Mouse (Mus musculus) olfactory bulb, adult 2 months (tissue): ENCODE measurements around the gene Neurl3. TPM values are rescaled to one million over a fixed set of nuclear protein-coding genes. Genes with fewer than 3 reads are reported as not detected.

ENCODE experiments used
- H3K27ac ChIP-seq: fragments of 200-500 bp; 2 replicates; pipeline ENCODE4 v1.5.1; 2012; ENCODE audit warnings: low read depth, low read length; ENCODE audit not compliant: insufficient read depth
- H3K4me1 ChIP-seq: fragments of 200-500 bp; 2 replicates; pipeline ENCODE4 v1.6.1; 2012; ENCODE audit warnings: low read length; ENCODE audit not compliant: control insufficient read depth, insufficient read depth
- H3K4me3 ChIP-seq: fragments of 200-500 bp; 2 replicates; pipeline ENCODE4 v1.5.1; 2012; ENCODE audit warnings: mild to moderate bottlenecking, low read depth, low read length, moderate library complexity; ENCODE audit not compliant: insufficient read depth
- CTCF ChIP-seq: fragments of 200-500 bp; IDR thresholded peaks from 2 replicates; pipeline ENCODE4 v1.5.1; 2012; ENCODE audit warnings: low read depth, mild to moderate bottlenecking, low read length, moderate library complexity; ENCODE audit not compliant: insufficient read depth
- POLR2A ChIP-seq: fragments of 200-500 bp; IDR thresholded peaks from 2 replicates; pipeline ENCODE4 v1.6.1; 2012; ENCODE audit warnings: mild to moderate bottlenecking, low read depth, low read length, moderate library complexity; ENCODE audit not compliant: insufficient read depth
- WGBS: fragments of 180-500 bp; shearing (Covaris S2); methylation state at CpG from one replicate; pipeline ENCODE4 v1.1.7; 2018; 5-methylcytosine and 5-hydroxymethylcytosine counted together
- polyA plus RNA-seq: library from polyadenylated mRNA; stranded (reverse); fragments of >200 nt; gene quantifications from 2 replicates; pipeline ENCODE4 v1.2.4, GENCODE M21; 2012; ENCODE audit warnings: low replicate concordance; ENCODE audit not compliant: missing spikeins, insufficient read depth, insufficient read length

The Neurl3 gene
- polyA plus RNA-seq, 1 experiment = not detected

- WGBS = 93% methylated on average over 6 of the region's 6 CpGs
- Histone ChIP-seq H3K4me3 (no peak overlapping the region), H3K27ac (no peak overlapping the region), H3K4me1 (peaks cover 13% of the 10 kb centered on the region)
- TF ChIP-seq POLR2A (no peak), CTCF (no peak)
Observed at GRCm38 (mm10) chr1:36300486-36300885, 26.0 kb upstream of the Neurl3 start.

GRCm38 (mm10) chr1:36299676-36300075 lies 25.2 kb upstream of the Neurl3 start:
- H3K4me1 ChIP-seq = peaks cover 8% of the 10 kb centered on the region
- TF ChIP-seq CTCF (no peak), POLR2A (no peak)
- H3K27ac ChIP-seq = no peak overlapping the region
- H3K4me3 ChIP-seq = no peak overlapping the region
- 58% methylated on average over 2 of the region's 2 CpGs for WGBS

GRCm38 (mm10) chr1:36299126-36299525 lies 24.6 kb upstream of the Neurl3 start:
- Histone ChIP-seq H3K27ac (no peak overlapping the region), H3K4me3 (no peak overlapping the region), H3K4me1 (peaks cover 6% of the 10 kb centered on the region)
- TF ChIP-seq POLR2A (no peak), CTCF (no peak)
- WGBS = 51% methylated on average over 13 of the region's 13 CpGs

- 81% methylated on average over 4 of the region's 4 CpGs for WGBS
- TF ChIP-seq POLR2A (no peak), CTCF (no peak)
Observed at GRCm38 (mm10) chr1:36298107-36298506, 23.6 kb upstream of the Neurl3 start.

GRCm38 (mm10) chr1:36296466-36297149 lies 22.1 kb upstream of the Neurl3 start:
- H3K4me3 ChIP-seq = no peak overlapping the region
- 78% methylated on average over 9 of the region's 9 CpGs for WGBS
- H3K27ac ChIP-seq = no peak overlapping the region
- TF ChIP-seq POLR2A (no peak), CTCF (no peak)
- H3K4me1 ChIP-seq = no peaks in the 10 kb centered on the region

More at GRCm38 (mm10) chr1:36298107-36298506, 23.6 kb upstream of the Neurl3 start:
- no peak overlapping the region for H3K27ac ChIP-seq
- no peak overlapping the region for H3K4me3 ChIP-seq
- H3K4me1 ChIP-seq = peaks cover 4% of the 10 kb centered on the region

- 92% methylated on average over 3 of the region's 3 CpGs for whole genome bisulfite sequencing
- no peaks in the 10 kb centered on the region for H3K4me1 ChIP-seq
- no peak for TF ChIP-seq CTCF
- no peak for TF ChIP-seq POLR2A
- H3K4me3 ChIP-seq = no peak overlapping the region
- H3K27ac ChIP-seq = no peak overlapping the region
Observed at GRCm38 (mm10) chr1:36294402-36294801, 19.9 kb upstream of the Neurl3 start.

- no peak overlapping the region for H3K27ac ChIP-seq
- no peak for TF ChIP-seq POLR2A
- H3K4me1 ChIP-seq = no peaks in the 10 kb centered on the region
- 94% methylated on average over 8 of the region's 8 CpGs for WGBS
- no peak overlapping the region for H3K4me3 ChIP-seq
Observed at GRCm38 (mm10) chr1:36293470-36293869, 19.0 kb upstream of the Neurl3 start.

- no peak for TF ChIP-seq POLR2A
- TF ChIP-seq CTCF = no peak
- Histone ChIP-seq H3K27ac (no peak overlapping the region), H3K4me3 (no peak overlapping the region), H3K4me1 (no peaks in the 10 kb centered on the region)
- 93% methylated on average over 6 of the region's 6 CpGs for WGBS
Observed at GRCm38 (mm10) chr1:36281849-36282248, 7.4 kb upstream of the Neurl3 start.

GRCm38 (mm10) chr1:36280938-36281337 lies 6.5 kb upstream of the Neurl3 start:
- H3K4me1 ChIP-seq = no peaks in the 10 kb centered on the region
- TF ChIP-seq POLR2A (no peak), CTCF (no peak)
- 92% methylated on average over 3 of the region's 3 CpGs for whole genome bisulfite sequencing
- no peak overlapping the region for H3K27ac ChIP-seq
- H3K4me3 ChIP-seq = no peak overlapping the region

- WGBS = 19% methylated on average over 3 of the region's 3 CpGs
- Histone ChIP-seq H3K27ac (no peak overlapping the region), H3K4me1 (no peaks in the 10 kb centered on the region), H3K4me3 (no peak overlapping the region)
- peak; percentile 49; the same call in 1 of the 2 replicates for TF ChIP-seq CTCF
- TF ChIP-seq POLR2A = no peak
Observed at GRCm38 (mm10) chr1:36279202-36279601, 4.7 kb upstream of the Neurl3 start.
